Mouse (Mus musculus): ENCODE measurements around the gene Kcnn3. TPM values are rescaled to one million over a fixed set of nuclear protein-coding genes. Genes with fewer than 3 reads are reported as not detected.
A peak's percentile ranks its signal among the peaks of the same experiment; 100 is the strongest.

Gene Kcnn3
- polyA plus RNA-seq, 1 experiment = not detected

GRCm38 (mm10) chr3:89511400-89511799, 8.6 kb upstream of the Kcnn3 start:
- Histone ChIP-seq H3K27me3 (replicated peaks) (peaks cover 84% of the 10 kb centered on the region), H3K36me3 (replicated peaks; ENCODE audit: low read length) (no peaks in the 10 kb centered on the region)

GRCm38 (mm10) chr3:89512225-89512624, 7.7 kb upstream of the Kcnn3 start:
- peaks cover 9% of the 10 kb centered on the region for H3K4me1 ChIP-seq
- TF ChIP-seq FLI1 (IDR thresholded peaks at IDR 0.05; ENCODE audit: low read length) = no peak
- no peak for TF ChIP-seq GATA1 (IDR thresholded peaks at IDR 0.05; ENCODE audit: borderline replicate concordance, low read length)
- H3K9me3 ChIP-seq = peaks cover 24% of the 10 kb centered on the region
- peaks cover 78% of the 10 kb centered on the region for H3K27me3 ChIP-seq (replicated peaks)
- H3K36me3 ChIP-seq (replicated peaks; ENCODE audit: low read length) = no peaks in the 10 kb centered on the region
- H3K4me3 ChIP-seq (replicated peaks) = no peak overlapping the region

More at GRCm38 (mm10) chr3:89511400-89511799, 8.6 kb upstream of the Kcnn3 start:
- peaks cover 9% of the 10 kb centered on the region for H3K4me1 ChIP-seq
- no peak for TF ChIP-seq FLI1 (IDR thresholded peaks at IDR 0.05; ENCODE audit: low read length)
- H3K9me3 ChIP-seq = peaks cover 16% of the 10 kb centered on the region
- H3K4me3 ChIP-seq (replicated peaks) = no peak overlapping the region

- no peak for TF ChIP-seq FLI1 (IDR thresholded peaks at IDR 0.05; ENCODE audit: low read length)
- peaks cover 20% of the 10 kb centered on the region for H3K4me1 ChIP-seq
- peaks cover 79% of the 10 kb centered on the region for H3K27me3 ChIP-seq (replicated peaks)
- H3K36me3 ChIP-seq (replicated peaks; ENCODE audit: low read length) = no peaks in the 10 kb centered on the region
- peaks cover 39% of the 10 kb centered on the region for H3K9me3 ChIP-seq
- no peak overlapping the region for H3K4me3 ChIP-seq (replicated peaks)
These were observed 4.5 kb upstream of the Kcnn3 start for GRCm38 (mm10) chr3:89515444-89515843.

GRCm38 (mm10) chr3:89516321-89516720, 3.6 kb upstream of the Kcnn3 start:
- H3K36me3 ChIP-seq (replicated peaks; ENCODE audit: low read length) = no peaks in the 10 kb centered on the region
- peaks cover 79% of the 10 kb centered on the region for H3K27me3 ChIP-seq (replicated peaks)
- peaks cover 39% of the 10 kb centered on the region for H3K9me3 ChIP-seq
- H3K4me1 ChIP-seq = peaks cover 23% of the 10 kb centered on the region
- TF ChIP-seq GATA1 (IDR thresholded peaks at IDR 0.05; ENCODE audit: borderline replicate concordance, low read length) (no peak), FLI1 (IDR thresholded peaks at IDR 0.05; ENCODE audit: low read length) (no peak)
- H3K4me3 ChIP-seq (replicated peaks) = no peak overlapping the region

- Histone ChIP-seq H3K36me3 (replicated peaks; ENCODE audit: low read length) (no peaks in the 10 kb centered on the region), H3K9me3 (peaks cover 29% of the 10 kb centered on the region), H3K4me1 (peaks cover 34% of the 10 kb centered on the region), H3K4me3 (replicated peaks) (peak overlapping the region; percentile 76), H3K27me3 (replicated peaks) (peaks cover 88% of the 10 kb centered on the region)
- TF ChIP-seq GATA1 (IDR thresholded peaks at IDR 0.05; ENCODE audit: borderline replicate concordance, low read length) (no peak), FLI1 (IDR thresholded peaks at IDR 0.05; ENCODE audit: low read length) (no peak)
These were observed 896 bp downstream of the Kcnn3 start for GRCm38 (mm10) chr3:89520618-89521502.

- peaks cover 89% of the 10 kb centered on the region for H3K27me3 ChIP-seq (replicated peaks)
These were observed 1.5 kb downstream of the Kcnn3 start for GRCm38 (mm10) chr3:89521503-89521854.

GRCm38 (mm10) chr3:89522450-89523128, 2.6 kb downstream of the Kcnn3 start:
- Histone ChIP-seq H3K27me3 (replicated peaks) (peaks cover 94% of the 10 kb centered on the region), H3K36me3 (replicated peaks; ENCODE audit: low read length) (no peaks in the 10 kb centered on the region), H3K9me3 (peaks cover 11% of the 10 kb centered on the region), H3K4me1 (peaks cover 34% of the 10 kb centered on the region), H3K4me3 (replicated peaks) (no peak overlapping the region)
- TF ChIP-seq GATA1 (IDR thresholded peaks at IDR 0.05; ENCODE audit: borderline replicate concordance, low read length) (no peak), FLI1 (IDR thresholded peaks at IDR 0.05; ENCODE audit: low read length) (no peak)

More at GRCm38 (mm10) chr3:89521503-89521854, 1.5 kb downstream of the Kcnn3 start:
- peaks cover 22% of the 10 kb centered on the region for H3K9me3 ChIP-seq
- H3K4me3 ChIP-seq (replicated peaks) = no peak overlapping the region
- peaks cover 34% of the 10 kb centered on the region for H3K4me1 ChIP-seq
- TF ChIP-seq FLI1 (IDR thresholded peaks at IDR 0.05; ENCODE audit: low read length) (no peak), GATA1 (IDR thresholded peaks at IDR 0.05; ENCODE audit: borderline replicate concordance, low read length) (no peak)
- H3K36me3 ChIP-seq (replicated peaks; ENCODE audit: low read length) = no peaks in the 10 kb centered on the region

GRCm38 (mm10) chr3:89526298-89527090, 6.5 kb downstream of the Kcnn3 start:
- no peaks in the 10 kb centered on the region for H3K36me3 ChIP-seq (replicated peaks; ENCODE audit: low read length)
- H3K4me3 ChIP-seq (replicated peaks) = no peak overlapping the region
- TF ChIP-seq FLI1 (IDR thresholded peaks at IDR 0.05; ENCODE audit: low read length) (no peak), GATA1 (IDR thresholded peaks at IDR 0.05; ENCODE audit: borderline replicate concordance, low read length) (no peak)
- peaks cover 86% of the 10 kb centered on the region for H3K27me3 ChIP-seq (replicated peaks)
- no peaks in the 10 kb centered on the region for H3K9me3 ChIP-seq
- peaks cover 20% of the 10 kb centered on the region for H3K4me1 ChIP-seq

- TF ChIP-seq FLI1 (IDR thresholded peaks at IDR 0.05; ENCODE audit: low read length) (no peak), GATA1 (IDR thresholded peaks at IDR 0.05; ENCODE audit: borderline replicate concordance, low read length) (no peak)
- H3K36me3 ChIP-seq (replicated peaks; ENCODE audit: low read length) = no peaks in the 10 kb centered on the region
- peaks cover 8% of the 10 kb centered on the region for H3K9me3 ChIP-seq
- peaks cover 75% of the 10 kb centered on the region for H3K27me3 ChIP-seq (replicated peaks)
- no peak overlapping the region for H3K4me3 ChIP-seq (replicated peaks)
- H3K4me1 ChIP-seq = peaks cover 11% of the 10 kb centered on the region
These were observed 9.8 kb downstream of the Kcnn3 start for GRCm38 (mm10) chr3:89529796-89530195.

All from megakaryocyte, embryonic 14.5 days (primary cell).